Mouse (Mus musculus): ENCODE measurements around the gene Nob1.

- TF ChIP-seq CTCF (IDR thresholded peaks at IDR 0.05; ENCODE audit: insufficient read depth, low read depth, low read length) (no peak), POLR2A (IDR thresholded peaks at IDR 0.05; ENCODE audit: insufficient read depth, low read depth, low read length) (no peak)
Measured at GRCm38 (mm10) chr8:107457725-107458124, 32.9 kb upstream of the Nob1 start.

All from olfactory bulb, adult 2 months (tissue).